Mouse (Mus musculus) testis, adult 2 months (tissue): Measurements from ENCODE around the gene Bglap.

ENCODE experiments used
- CTCF ChIP-seq: fragments of 200-500 bp; IDR thresholded peaks from 2 replicates; pipeline ENCODE4 v1.5.1; 2012; ENCODE audit warnings: low read depth, mild to moderate bottlenecking, inconsistent platforms, low read length, moderate library complexity; ENCODE audit not compliant: control insufficient read depth, insufficient read depth, insufficient replicate concordance
- POLR2A ChIP-seq: fragments of 200-500 bp; IDR thresholded peaks from 2 replicates; pipeline ENCODE4 v1.6.1; 2012; ENCODE audit warnings: low read depth, mild to moderate bottlenecking, inconsistent platforms, low read length, moderate library complexity; ENCODE audit not compliant: control insufficient read depth

DNA sequence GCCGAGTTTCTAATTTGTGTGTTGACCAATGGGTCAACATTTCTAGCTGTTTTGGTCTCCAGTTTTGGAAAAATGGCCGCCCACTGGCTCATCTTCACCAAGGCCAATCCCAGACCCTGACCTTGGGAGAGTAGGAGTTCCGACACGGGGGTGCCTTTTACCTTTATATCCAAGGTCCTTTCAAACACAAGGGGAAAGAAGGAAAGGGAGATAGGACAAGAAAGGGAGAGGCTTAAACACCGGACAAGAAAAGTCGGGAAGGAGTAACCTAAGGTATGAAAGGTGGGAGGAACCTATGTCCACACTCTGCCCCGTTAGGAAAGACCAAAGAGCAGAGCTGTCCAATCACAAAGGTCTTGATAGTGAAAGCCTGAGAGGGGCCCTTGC lies 26.4 kb upstream of the Bglap start:
- TF ChIP-seq POLR2A (no peak), CTCF (no peak)
